Mouse (Mus musculus) bone marrow, adult 2 months (tissue): ENCODE measurements around the gene Gps1.

Experiments used
- CTCF ChIP-seq: fragments of 200-500 bp; IDR thresholded peaks from 2 replicates; pipeline ENCODE4 v1.5.1; 2011; ENCODE audit warnings: low read length, control low read depth; ENCODE audit not compliant: control insufficient read depth, insufficient read depth
- POLR2A ChIP-seq: fragments of 200-500 bp; IDR thresholded peaks from 2 replicates; pipeline ENCODE4 v1.6.1; 2011; ENCODE audit warnings: low read depth, mild to moderate bottlenecking, control low read depth, low read length, borderline replicate concordance; ENCODE audit not compliant: control insufficient read depth

DNA sequence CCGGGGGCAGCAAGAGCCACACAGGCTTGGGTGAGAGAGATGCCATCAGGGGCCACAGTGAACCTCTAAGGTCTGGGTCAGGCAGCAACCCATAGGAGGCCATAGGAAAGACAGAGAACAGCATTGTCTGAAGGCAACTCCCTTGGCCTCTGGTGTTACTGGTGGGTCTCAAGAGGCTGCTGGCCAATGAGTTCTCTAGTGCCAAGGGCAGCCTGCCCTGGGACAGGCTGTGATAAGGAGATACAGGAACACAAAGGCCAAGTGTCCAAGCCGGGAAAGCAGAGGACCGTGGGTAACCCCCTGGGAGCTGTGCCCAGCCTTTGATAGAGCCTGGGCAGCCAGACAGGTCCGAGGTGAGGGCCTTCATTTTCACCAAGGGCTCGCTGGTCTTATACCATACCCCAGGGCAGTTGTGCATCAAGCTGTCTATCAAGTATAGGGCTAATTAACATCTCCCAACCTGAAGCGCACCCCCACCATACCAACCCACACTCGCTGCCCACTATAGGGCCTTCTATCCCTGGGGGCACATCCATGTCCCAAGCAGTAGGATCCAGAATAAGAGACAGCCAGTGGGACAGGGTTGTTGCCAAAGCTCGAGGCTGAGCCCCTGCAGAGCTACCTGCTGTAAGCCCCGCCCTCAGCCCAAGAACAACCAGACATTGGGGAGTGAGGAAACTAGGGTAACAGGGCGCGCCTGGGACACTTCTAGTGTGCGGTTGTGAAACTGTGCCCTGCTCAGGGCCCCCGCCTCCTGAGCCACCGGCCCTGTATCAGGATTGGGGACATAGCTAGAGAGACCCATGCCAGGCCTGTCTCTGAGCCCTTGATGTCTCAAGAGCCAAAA, 37.2 kb downstream of the Gps1 start:
- no peak for TF ChIP-seq POLR2A
- TF ChIP-seq CTCF = no peak
